Mouse (Mus musculus): ENCODE data around the gene Mtus2. TPM values are rescaled to one million over a fixed set of nuclear protein-coding genes. Genes with fewer than 3 reads are reported as not detected.
A peak's percentile ranks its signal among the peaks of the same experiment; 100 is the strongest.

Gene Mtus2
- polyA plus RNA-seq, 1 experiment, result 0.05 TPM

DNA sequence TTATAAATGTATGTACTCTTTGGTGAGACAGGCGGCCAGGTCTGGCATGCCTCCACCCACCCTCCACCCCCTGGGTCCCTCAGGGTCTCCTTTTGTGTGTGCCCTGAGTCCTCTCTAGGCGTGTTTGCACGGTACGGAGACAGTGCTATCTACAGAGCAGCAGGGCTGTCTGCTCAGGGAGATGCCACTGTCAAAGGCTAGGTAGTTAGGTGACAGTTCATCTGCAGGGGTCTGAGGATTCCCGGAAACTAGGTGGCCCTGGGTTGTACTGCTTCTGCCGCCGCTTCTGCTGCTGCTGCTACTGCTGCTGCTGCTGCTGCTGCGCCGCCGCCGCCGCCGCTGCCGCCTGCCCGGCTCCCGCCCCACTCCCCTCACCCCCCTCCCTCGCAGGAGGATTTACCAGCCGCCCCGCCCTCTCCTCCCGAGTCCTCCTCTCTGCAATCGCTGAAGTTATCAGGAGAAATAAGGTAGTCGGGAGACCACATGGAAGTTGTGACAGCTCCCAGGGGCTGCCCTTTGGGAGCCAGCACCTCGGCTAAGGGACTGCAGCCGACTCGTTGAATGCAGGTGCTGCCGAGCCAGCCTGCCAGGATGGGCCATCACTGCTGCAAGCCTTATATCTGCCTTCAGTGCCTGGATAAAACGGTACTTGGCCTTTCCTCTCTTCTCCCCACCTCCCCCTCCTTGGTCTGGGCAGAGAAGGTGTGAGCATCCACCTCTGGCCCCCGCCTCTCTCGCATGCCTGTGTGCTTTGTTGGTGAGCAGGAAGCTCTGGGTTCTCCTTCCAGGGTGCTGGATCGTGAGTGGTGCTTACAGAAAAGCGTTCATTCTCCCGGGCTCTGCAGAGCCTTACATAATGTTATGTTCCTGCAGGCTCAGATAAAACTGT, 307.9 kb downstream of the Mtus2 start:
- Histone ChIP-seq H3K79me2 (ENCODE audit: control insufficient read depth, insufficient read depth) (no peaks in the 10 kb centered on the region), H3K4me3 (no peak overlapping the region), H3K36me3 (ENCODE audit: control insufficient read depth, insufficient read depth) (no peaks in the 10 kb centered on the region), H3ac (ENCODE audit: control insufficient read depth, insufficient read length) (no peak overlapping the region), H3K27me3 (ENCODE audit: control insufficient read depth, insufficient read depth, insufficient read length) (peaks cover 11% of the 10 kb centered on the region), H3K4me2 (ENCODE audit: low read depth) (no peak overlapping the region)
- TF ChIP-seq SRF (IDR thresholded peaks at IDR 0.05; ENCODE audit: control insufficient read depth, insufficient read length, low read depth) (no peak), POLR2AphosphoS2 (IDR thresholded peaks at IDR 0.05; ENCODE audit: insufficient read length, low read depth) (no peak), REST (IDR thresholded peaks at IDR 0.05; ENCODE audit: insufficient read depth, insufficient read length) (no peak), POLR2A (IDR thresholded peaks at IDR 0.05; ENCODE audit: insufficient read length, low read depth) (no peak)

DNA sequence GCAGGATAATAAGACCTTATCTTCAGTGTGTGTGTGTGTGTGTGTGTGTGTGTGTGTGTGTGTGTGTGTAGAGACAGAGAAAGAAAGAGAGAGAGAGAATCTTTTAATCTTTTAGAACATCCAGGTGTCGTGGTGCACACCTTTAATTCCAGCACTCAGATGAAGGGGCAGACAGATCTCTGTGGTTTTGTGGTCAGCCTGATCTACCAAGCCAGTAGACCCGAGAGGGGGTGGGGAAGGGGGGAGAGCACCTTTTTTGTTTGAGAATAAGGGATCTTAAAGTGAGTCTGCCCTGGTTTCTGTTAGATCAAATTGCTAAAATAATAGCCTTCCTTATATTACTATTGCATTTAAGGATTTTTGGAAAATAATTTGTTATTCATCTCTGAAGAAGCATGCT, 309.7 kb downstream of the Mtus2 start:
- H3K27me3 ChIP-seq (ENCODE audit: control insufficient read depth, insufficient read depth, insufficient read length), result peaks cover 11% of the 10 kb centered on the region
- H3K36me3 ChIP-seq (ENCODE audit: control insufficient read depth, insufficient read depth), result no peaks in the 10 kb centered on the region
- no peaks in the 10 kb centered on the region for H3K79me2 ChIP-seq (ENCODE audit: control insufficient read depth, insufficient read depth)
- TF ChIP-seq REST (IDR thresholded peaks at IDR 0.05; ENCODE audit: insufficient read depth, insufficient read length) (no peak), USF1 (IDR thresholded peaks at IDR 0.05; ENCODE audit: low read depth) (no peak), POLR2A (IDR thresholded peaks at IDR 0.05; ENCODE audit: insufficient read length, low read depth) (no peak), MYOG (IDR thresholded peaks at IDR 0.05; ENCODE audit: control insufficient read depth in 1 of 3, insufficient read depth in 1 of 3, insufficient read length in 2 of 3, low read depth in 2 of 3) (no peak)
- no peak overlapping the region for H3K4me3 ChIP-seq
- H3ac ChIP-seq (ENCODE audit: control insufficient read depth, insufficient read length), result no peak overlapping the region
- no peak overlapping the region for H3K4me2 ChIP-seq (ENCODE audit: low read depth)

DNA sequence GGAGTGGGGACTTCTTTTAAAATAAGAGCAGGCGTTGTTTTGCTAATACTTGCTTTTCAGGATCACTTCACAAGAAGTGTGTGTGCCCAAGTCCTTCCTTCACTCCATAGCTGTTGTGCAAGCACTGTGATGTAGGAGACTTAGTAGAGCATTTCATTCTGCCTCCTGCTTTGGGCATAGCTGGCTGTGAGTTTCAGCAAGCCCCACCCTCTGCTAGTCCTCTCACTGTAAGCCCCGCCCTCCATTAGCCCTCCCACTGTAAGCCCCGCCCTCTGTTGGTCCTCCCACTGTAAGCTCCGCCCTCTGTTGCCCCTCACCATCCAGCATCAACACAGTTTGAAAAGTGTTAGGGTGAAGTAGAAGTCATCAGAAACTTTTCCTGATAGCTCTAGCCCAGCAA, 310.3 kb downstream of the Mtus2 start:
- no peak overlapping the region for H3K4me2 ChIP-seq (ENCODE audit: low read depth)
- no peak overlapping the region for H3K4me3 ChIP-seq
- H3ac ChIP-seq (ENCODE audit: control insufficient read depth, insufficient read length), result no peak overlapping the region
- H3K79me2 ChIP-seq (ENCODE audit: control insufficient read depth, insufficient read depth), result no peaks in the 10 kb centered on the region
- H3K36me3 ChIP-seq (ENCODE audit: control insufficient read depth, insufficient read depth), result no peaks in the 10 kb centered on the region
- peaks cover 11% of the 10 kb centered on the region for H3K27me3 ChIP-seq (ENCODE audit: control insufficient read depth, insufficient read depth, insufficient read length)
- no peak for TF ChIP-seq MYOG (IDR thresholded peaks at IDR 0.05; ENCODE audit: control insufficient read depth in 1 of 3, insufficient read depth in 1 of 3, insufficient read length in 2 of 3, low read depth in 2 of 3)
- TF ChIP-seq SRF (IDR thresholded peaks at IDR 0.05; ENCODE audit: control insufficient read depth, insufficient read length, low read depth), result no peak

DNA sequence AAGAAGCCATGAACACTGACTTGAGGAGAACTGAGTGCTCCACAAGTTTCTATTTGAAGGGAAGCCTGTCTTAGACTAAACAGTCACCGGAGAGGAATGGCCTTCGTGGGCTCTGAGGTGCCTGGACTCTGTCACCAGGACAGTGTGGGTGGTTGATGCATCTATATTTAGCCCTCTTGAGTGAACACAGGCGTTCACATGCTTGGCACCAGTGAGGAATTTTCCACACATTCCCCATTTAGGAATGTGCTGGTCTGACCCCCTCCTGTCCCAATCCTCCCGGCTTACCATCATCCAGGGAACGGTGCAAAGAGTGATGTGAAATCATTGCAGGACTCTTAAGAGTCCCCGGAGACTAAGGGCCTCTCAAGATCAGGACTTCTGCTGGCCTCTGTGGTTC, 314.9 kb downstream of the Mtus2 start:
- H3K36me3 ChIP-seq (ENCODE audit: control insufficient read depth, insufficient read depth), result no peaks in the 10 kb centered on the region
- peak overlapping the region; percentile 32 for H3K4me2 ChIP-seq (ENCODE audit: low read depth)
- H3ac ChIP-seq (ENCODE audit: control insufficient read depth, insufficient read length), result no peak overlapping the region
- no peak overlapping the region for H3K4me3 ChIP-seq
- no peak for TF ChIP-seq TCF3 (IDR thresholded peaks at IDR 0.05; ENCODE audit: insufficient read length, low read depth)
- TF ChIP-seq REST (IDR thresholded peaks at IDR 0.05; ENCODE audit: insufficient read depth, insufficient read length), result no peak
- peak in 1 of 3 experiments; percentile 3 for TF ChIP-seq MYOG (IDR thresholded peaks at IDR 0.05; ENCODE audit: control insufficient read depth in 1 of 3, insufficient read depth in 1 of 3, insufficient read length in 2 of 3, low read depth in 2 of 3)
- no peaks in the 10 kb centered on the region for H3K27me3 ChIP-seq (ENCODE audit: control insufficient read depth, insufficient read depth, insufficient read length)
- no peaks in the 10 kb centered on the region for H3K79me2 ChIP-seq (ENCODE audit: control insufficient read depth, insufficient read depth)

DNA sequence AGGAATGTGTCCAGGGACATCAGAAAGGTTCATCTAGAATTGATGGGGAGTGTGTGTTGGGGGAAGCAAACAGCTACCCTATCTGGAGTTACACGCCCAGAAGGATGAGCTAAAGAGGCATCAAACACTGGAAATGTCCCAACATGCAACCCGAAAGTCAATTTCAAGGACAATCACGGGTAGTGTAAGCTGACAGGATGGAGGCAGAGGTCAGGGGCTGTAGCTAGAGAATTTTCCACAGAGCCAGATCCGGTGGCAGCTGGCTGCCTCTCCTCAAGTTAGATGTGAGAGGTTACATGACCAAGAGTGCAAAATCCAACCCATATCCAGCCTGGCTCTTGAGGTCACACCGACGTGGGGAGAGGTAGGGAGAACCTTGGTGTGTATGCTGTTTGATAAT, 315.7 kb downstream of the Mtus2 start:
- Histone ChIP-seq H3K27me3 (ENCODE audit: control insufficient read depth, insufficient read depth, insufficient read length) (no peaks in the 10 kb centered on the region), H3K79me2 (ENCODE audit: control insufficient read depth, insufficient read depth) (no peaks in the 10 kb centered on the region), H3K36me3 (ENCODE audit: control insufficient read depth, insufficient read depth) (no peaks in the 10 kb centered on the region), H3ac (ENCODE audit: control insufficient read depth, insufficient read length) (no peak overlapping the region), H3K4me3 (no peak overlapping the region), H3K4me2 (ENCODE audit: low read depth) (peak overlapping the region; percentile 27)
- no peak for TF ChIP-seq MYOG (IDR thresholded peaks at IDR 0.05; ENCODE audit: control insufficient read depth in 1 of 3, insufficient read depth in 1 of 3, insufficient read length in 2 of 3, low read depth in 2 of 3)
- no peak for TF ChIP-seq SRF (IDR thresholded peaks at IDR 0.05; ENCODE audit: control insufficient read depth, insufficient read length, low read depth)
- TF ChIP-seq MAX (IDR thresholded peaks at IDR 0.05; ENCODE audit: low read depth), result no peak
- no peak for TF ChIP-seq MYOD1 (IDR thresholded peaks at IDR 0.05; ENCODE audit: control insufficient read depth in 1 of 3, insufficient read length in 2 of 3, low read depth in 2 of 3)
- TF ChIP-seq TCF12 (IDR thresholded peaks at IDR 0.05; ENCODE audit: insufficient read depth, poor library complexity, severe bottlenecking), result no peak
- no peak for TF ChIP-seq POLR2AphosphoS2 (IDR thresholded peaks at IDR 0.05; ENCODE audit: insufficient read length, low read depth)
- TF ChIP-seq CEBPB (IDR thresholded peaks at IDR 0.05; ENCODE audit: insufficient read depth, poor library complexity, severe bottlenecking), result no peak

DNA sequence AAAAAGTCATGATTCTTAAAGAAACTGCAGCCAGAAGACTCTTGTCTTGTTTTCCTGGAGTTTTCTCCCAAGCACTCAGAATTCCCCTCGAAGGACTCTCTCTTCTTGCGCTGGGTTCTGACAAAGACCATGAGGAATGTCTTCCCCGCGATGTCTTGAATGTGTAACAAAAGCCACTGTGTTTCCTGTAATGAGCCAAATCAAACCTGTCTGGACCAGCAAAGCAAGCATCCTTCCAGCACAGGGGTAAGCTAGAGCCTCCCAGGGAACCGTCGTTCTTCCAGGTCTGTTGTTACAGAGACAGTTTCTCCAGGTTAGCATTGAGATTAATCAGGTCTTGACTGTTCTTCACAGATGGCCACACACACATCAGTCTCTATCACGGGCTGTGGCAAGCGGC, 321.1 kb downstream of the Mtus2 start:
- no peak overlapping the region for H3ac ChIP-seq (ENCODE audit: control insufficient read depth, insufficient read length)
- H3K36me3 ChIP-seq (ENCODE audit: control insufficient read depth, insufficient read depth), result no peaks in the 10 kb centered on the region
- H3K79me2 ChIP-seq (ENCODE audit: control insufficient read depth, insufficient read depth), result no peaks in the 10 kb centered on the region
- H3K4me2 ChIP-seq (ENCODE audit: low read depth), result no peak overlapping the region
- H3K27me3 ChIP-seq (ENCODE audit: control insufficient read depth, insufficient read depth, insufficient read length), result no peaks in the 10 kb centered on the region
- TF ChIP-seq USF1 (IDR thresholded peaks at IDR 0.05; ENCODE audit: low read depth) (no peak), MYOD1 (IDR thresholded peaks at IDR 0.05; ENCODE audit: control insufficient read depth in 1 of 3, insufficient read length in 2 of 3, low read depth in 2 of 3) (no peak), POLR2AphosphoS2 (IDR thresholded peaks at IDR 0.05; ENCODE audit: insufficient read length, low read depth) (no peak), POLR2A (IDR thresholded peaks at IDR 0.05; ENCODE audit: insufficient read length, low read depth) (no peak), CEBPB (IDR thresholded peaks at IDR 0.05; ENCODE audit: insufficient read depth, poor library complexity, severe bottlenecking) (no peak), MAX (IDR thresholded peaks at IDR 0.05; ENCODE audit: low read depth) (no peak), REST (IDR thresholded peaks at IDR 0.05; ENCODE audit: insufficient read depth, insufficient read length) (no peak)
- H3K4me3 ChIP-seq, result no peak overlapping the region

Measured in myocyte (in vitro differentiated cells).